Mouse (Mus musculus): ENCODE measurements around the gene Slc25a39.

GRCm38 (mm10) chr11:102453131-102453530 is 45.4 kb upstream of the Slc25a39 start:
- no peak for TF ChIP-seq CTCF (IDR thresholded peaks at IDR 0.05; ENCODE audit: low read depth, low read length)
- TF ChIP-seq GATA1 (IDR thresholded peaks at IDR 0.05; ENCODE audit: borderline replicate concordance, low read length), result no peak
